Mouse (Mus musculus) lung, embryonic 15.5 days (tissue): ENCODE measurements around the gene Pkd2. TPM values are rescaled to one million over a fixed set of nuclear protein-coding genes. Genes with fewer than 3 reads are reported as not detected.

Experiments used
- ATAC-seq: fragments of 200-750 bp; cut with Nextera tagmentation; 2 replicates; pipeline ENCODE4 v1.8.0; 2017; ENCODE audit warnings: moderate number of reproducible peaks, borderline replicate concordance; ENCODE audit not compliant: low FRiP score, low TSS enrichment; ENCODE audit errors: extremely low read depth
- H3K27ac ChIP-seq: fragments of 300-500 bp; sonication (generic); 2 replicates; pipeline ENCODE4 v1.5.1; 2015; ENCODE audit warnings: moderate library complexity, mild to moderate bottlenecking, inconsistent platforms
- H3K27me3 ChIP-seq: fragments of 300-500 bp; sonication (generic); 2 replicates; pipeline ENCODE4 v1.6.1; 2015; ENCODE audit warnings: inconsistent platforms
- H3K36me3 ChIP-seq: fragments of 300-500 bp; sonication (generic); 2 replicates; pipeline ENCODE4 v1.6.1; 2015; ENCODE audit warnings: inconsistent platforms
- H3K4me1 ChIP-seq: fragments of 300-500 bp; sonication (generic); 2 replicates; pipeline ENCODE4 v1.6.1; 2015; ENCODE audit warnings: inconsistent platforms
- H3K4me2 ChIP-seq: fragments of 300-500 bp; sonication (generic); 2 replicates; pipeline ENCODE4 v1.6.1; 2015; ENCODE audit warnings: inconsistent platforms, mild to moderate bottlenecking, moderate library complexity
- H3K4me3 ChIP-seq: fragments of 300-500 bp; sonication (generic); 2 replicates; pipeline ENCODE4 v1.5.1; 2015; ENCODE audit warnings: mild to moderate bottlenecking, inconsistent platforms
- H3K9ac ChIP-seq: fragments of 300-500 bp; sonication (generic); 2 replicates; pipeline ENCODE4 v1.6.1; 2015; ENCODE audit warnings: inconsistent platforms
- H3K9me3 ChIP-seq: fragments of 300-500 bp; sonication (generic); 2 replicates; pipeline ENCODE4 v1.6.1; 2016; ENCODE audit warnings: inconsistent platforms
- WGBS: fragments of 180-500 bp; shearing (Covaris S2); methylation state at CpG from one replicate; pipeline ENCODE4 v1.1.7; 2015; 5-methylcytosine and 5-hydroxymethylcytosine counted together
- polyA plus RNA-seq: library from polyadenylated mRNA; unstranded; fragments of >200 nt; fragmentation: Nextera tagmentation; extraction: Ambion mirVana; gene quantifications from 2 replicates; pipeline ENCODE4 v1.2.1, GENCODE M21; 2015

Gene Pkd2
- polyA plus RNA-seq, 1 experiment from 2014 or later: 13.9 TPM

GRCm38 (mm10) chr5:104539331-104539730, 80.1 kb downstream of the Pkd2 start:
- WGBS: 92% methylated on average over 4 of the region's 4 CpGs
- no peaks in the 10 kb centered on the region for H3K4me1 ChIP-seq
- ATAC-seq: no peak
- no peak overlapping the region for H3K9ac ChIP-seq
- no peaks in the 10 kb centered on the region for H3K9me3 ChIP-seq
- H3K4me3 ChIP-seq: no peak overlapping the region
- peaks cover 56% of the 10 kb centered on the region for H3K36me3 ChIP-seq
- H3K27ac ChIP-seq: no peak overlapping the region
- H3K27me3 ChIP-seq: no peaks in the 10 kb centered on the region
- H3K4me2 ChIP-seq: no peak overlapping the region

Other genes with a start within 250 kb of the Pkd2 start
- gene Ibsp, start 160.3 kb upstream of the Pkd2 start, polyA plus RNA-seq: 4.6 and 5.1 TPM in 2 replicates
- not detected in 2 replicates for gene Mepe, start 134.1 kb upstream of the Pkd2 start, polyA plus RNA-seq
- 3.7 and 5.2 TPM in 2 replicates for gene Spp1, start 24.3 kb upstream of the Pkd2 start, polyA plus RNA-seq
- gene BC005561, start 48.9 kb downstream of the Pkd2 start, polyA plus RNA-seq: 10.8 and 12.1 TPM in 2 replicates